Mouse (Mus musculus) forebrain, embryonic 12.5 days (tissue): ENCODE data around the gene Irx3. TPM values are rescaled to one million over a fixed set of nuclear protein-coding genes. Genes with fewer than 3 reads are reported as not detected.

ENCODE experiments used
- ATAC-seq: fragments of 200-750 bp; cut with Nextera tagmentation; 2 replicates; pipeline ENCODE4 v1.8.0; 2017; ENCODE audit warnings: moderate TSS enrichment; ENCODE audit not compliant: low FRiP score
- H3K27ac ChIP-seq: fragments of 300-500 bp; sonication (generic); 2 replicates; pipeline ENCODE4 v1.5.1; 2016; ENCODE audit warnings: mild to moderate bottlenecking
- H3K27me3 ChIP-seq: fragments of 300-500 bp; sonication (generic); 2 replicates; pipeline ENCODE4 v1.6.1; 2016; ENCODE audit warnings: mild to moderate bottlenecking
- H3K36me3 ChIP-seq: fragments of 300-500 bp; sonication (generic); replicated peaks from 2 replicates; pipeline ENCODE4 v1.6.1; 2016; ENCODE audit warnings: mild to moderate bottlenecking
- H3K4me1 ChIP-seq: fragments of 300-500 bp; sonication (generic); 2 replicates; pipeline ENCODE4 v1.6.1; 2016
- H3K4me2 ChIP-seq: fragments of 300-500 bp; sonication (generic); 2 replicates; pipeline ENCODE4 v1.6.1; 2016; ENCODE audit warnings: mild to moderate bottlenecking, moderate library complexity
- H3K4me3 ChIP-seq: fragments of 300-500 bp; sonication (generic); replicated peaks from 2 replicates; pipeline ENCODE4 v1.5.1; 2016; ENCODE audit warnings: mild to moderate bottlenecking
- H3K9ac ChIP-seq: fragments of 300-500 bp; sonication (generic); 2 replicates; pipeline ENCODE4 v1.6.1; 2016; ENCODE audit warnings: mild to moderate bottlenecking
- H3K9me3 ChIP-seq: fragments of 300-500 bp; sonication (generic); 2 replicates; pipeline ENCODE4 v1.6.1; 2016
- WGBS: fragments of 180-500 bp; shearing (Covaris S2); methylation state at CpG from one replicate; pipeline ENCODE4 v1.1.7; 2016; 5-methylcytosine and 5-hydroxymethylcytosine counted together
- polyA plus RNA-seq: library from polyadenylated mRNA; unstranded; fragments of >200 nt; fragmentation: Nextera tagmentation; extraction: Ambion mirVana; gene quantifications from 2 replicates; pipeline ENCODE4 v1.2.1, GENCODE M21; 2016

Irx3 gene
- polyA plus RNA-seq, 1 experiment from 2014 or later = 12.4 TPM

DNA sequence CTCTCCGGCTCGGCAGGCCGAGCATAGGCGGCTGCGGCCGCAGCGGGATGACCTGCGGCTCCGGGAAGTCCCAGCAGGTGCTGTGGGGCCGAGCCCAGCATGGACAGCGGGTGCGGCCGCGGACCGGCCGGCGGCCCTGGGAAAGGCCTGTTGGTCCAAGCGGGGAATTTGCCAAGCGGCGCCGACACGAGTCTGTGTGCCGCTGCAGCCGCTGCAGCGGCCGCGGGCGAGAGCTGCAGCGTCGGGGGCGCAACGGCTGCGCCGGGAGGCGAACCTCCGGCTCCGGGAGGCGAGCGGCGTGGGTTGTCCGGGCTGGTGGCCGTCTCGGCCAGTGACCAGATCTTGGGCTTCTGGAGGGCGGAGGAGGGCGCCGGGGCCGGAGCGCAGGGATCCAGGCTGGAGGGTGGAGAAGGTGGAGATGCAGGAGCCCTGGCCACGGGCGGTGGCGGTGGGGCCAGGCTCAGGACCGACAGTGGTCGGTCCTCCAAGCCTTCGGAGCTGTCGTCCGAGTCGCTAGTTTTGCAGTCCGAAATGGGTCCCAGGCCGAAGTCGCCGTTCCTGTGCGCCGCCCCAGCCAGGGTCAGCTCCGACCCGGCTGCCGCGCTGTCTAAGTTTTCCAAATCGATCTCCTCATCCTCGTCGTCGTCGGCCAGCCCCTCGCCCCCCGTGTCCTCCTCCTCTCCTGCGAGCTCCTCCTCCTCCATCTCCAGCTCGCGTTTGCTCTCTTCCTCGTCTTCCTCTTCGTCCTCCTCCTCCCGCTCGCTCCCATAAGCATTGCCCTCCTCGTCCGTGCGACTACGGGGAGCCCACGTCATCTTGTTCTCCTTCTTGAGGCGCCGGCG is 2.0 kb downstream of the Irx3 start:
- no peaks in the 10 kb centered on the region for H3K9me3 ChIP-seq
- WGBS = under 1% methylated on average over 84 of the region's 89 CpGs
- peak overlapping the region; percentile 84 for H3K27ac ChIP-seq
- peak overlapping the region; percentile 80 for H3K4me2 ChIP-seq
- peaks cover 97% of the 10 kb centered on the region for H3K27me3 ChIP-seq
- peak overlapping the region; percentile 58 for H3K9ac ChIP-seq
- H3K4me1 ChIP-seq = peaks cover 62% of the 10 kb centered on the region
- H3K36me3 ChIP-seq = no peaks in the 10 kb centered on the region
- peak overlapping the region; percentile 53 for H3K4me3 ChIP-seq
- no peak for ATAC-seq

DNA sequence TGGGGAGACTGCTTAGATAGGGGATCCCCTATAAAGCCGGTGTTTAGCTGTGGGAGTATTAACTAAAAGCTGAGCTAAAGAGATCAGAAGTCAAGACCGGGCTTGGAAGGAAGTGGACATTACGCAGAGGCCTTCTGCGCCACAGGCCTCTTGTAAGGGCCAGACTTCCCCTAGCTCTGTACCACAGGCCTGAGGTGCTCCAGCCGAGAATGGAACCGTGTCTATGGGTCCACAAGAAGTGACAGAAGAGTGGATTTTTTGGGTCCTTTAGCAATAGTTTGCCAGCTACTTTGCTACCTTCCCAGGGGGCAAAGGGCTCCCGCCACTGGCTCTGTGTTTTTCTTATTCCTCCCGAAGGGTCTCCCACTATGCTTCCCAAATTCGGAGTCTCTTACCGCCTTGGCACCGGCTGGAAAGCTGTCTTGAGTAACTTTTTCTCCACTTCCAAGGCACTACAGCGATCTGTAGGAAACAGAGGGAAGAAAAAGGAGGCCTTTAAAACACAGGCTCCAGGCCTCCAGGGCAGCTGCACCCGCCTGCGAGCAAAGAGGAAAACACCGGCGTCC is 2.8 kb downstream of the Irx3 start:
- H3K27me3 ChIP-seq = peaks cover 97% of the 10 kb centered on the region
- no peak overlapping the region for H3K27ac ChIP-seq
- H3K36me3 ChIP-seq = no peaks in the 10 kb centered on the region
- peaks cover 54% of the 10 kb centered on the region for H3K4me1 ChIP-seq
- peak overlapping the region; percentile 53 for H3K4me3 ChIP-seq
- H3K9ac ChIP-seq = peak overlapping the region; percentile 58
- no peaks in the 10 kb centered on the region for H3K9me3 ChIP-seq
- H3K4me2 ChIP-seq = peak overlapping the region; percentile 80
- ATAC-seq = no peak
- 11% methylated on average over 16 of the region's 16 CpGs for WGBS

- peak overlapping the region; percentile 31 for H3K4me3 ChIP-seq
- no peaks in the 10 kb centered on the region for H3K36me3 ChIP-seq
- peaks cover 51% of the 10 kb centered on the region for H3K4me1 ChIP-seq
- peak overlapping the region; percentile 54 for H3K4me2 ChIP-seq
- no peak overlapping the region for H3K9ac ChIP-seq
- under 1% methylated on average over 35 of the region's 35 CpGs for WGBS
- H3K27ac ChIP-seq = no peak overlapping the region
- ATAC-seq = peak; percentile 37
- no peaks in the 10 kb centered on the region for H3K9me3 ChIP-seq
- peaks cover 96% of the 10 kb centered on the region for H3K27me3 ChIP-seq
These were observed 4.1 kb downstream of the Irx3 start for GRCm38 (mm10) chr8:91797626-91798271.

DNA sequence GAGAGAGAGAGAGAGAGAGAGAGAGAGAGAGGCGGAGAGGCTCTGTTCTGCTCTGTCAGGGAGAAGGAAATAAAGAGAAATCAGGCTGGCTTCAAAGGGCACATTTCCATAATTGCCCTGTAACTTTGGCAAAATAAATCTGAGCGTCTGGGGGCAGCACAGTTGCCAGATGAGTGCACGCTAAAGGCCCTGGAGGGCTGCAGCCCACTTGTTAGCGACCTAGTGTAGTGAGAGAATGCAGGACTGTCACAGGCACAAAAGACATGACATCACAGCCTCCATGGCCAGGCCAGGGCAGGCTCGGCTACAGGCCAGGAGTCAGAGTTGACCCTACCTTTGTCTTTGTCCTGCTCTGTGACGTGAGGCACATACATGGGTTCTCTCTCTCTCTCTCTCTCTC is 8.0 kb downstream of the Irx3 start:
- ATAC-seq = no peak
- WGBS = 7% methylated on average over 6 of the region's 6 CpGs
- no peak overlapping the region for H3K4me3 ChIP-seq
- H3K27me3 ChIP-seq = peaks cover 85% of the 10 kb centered on the region
- no peaks in the 10 kb centered on the region for H3K9me3 ChIP-seq
- no peak overlapping the region for H3K4me2 ChIP-seq
- H3K9ac ChIP-seq = no peak overlapping the region
- H3K4me1 ChIP-seq = peaks cover 20% of the 10 kb centered on the region
- no peak overlapping the region for H3K27ac ChIP-seq
- H3K36me3 ChIP-seq = no peaks in the 10 kb centered on the region

DNA sequence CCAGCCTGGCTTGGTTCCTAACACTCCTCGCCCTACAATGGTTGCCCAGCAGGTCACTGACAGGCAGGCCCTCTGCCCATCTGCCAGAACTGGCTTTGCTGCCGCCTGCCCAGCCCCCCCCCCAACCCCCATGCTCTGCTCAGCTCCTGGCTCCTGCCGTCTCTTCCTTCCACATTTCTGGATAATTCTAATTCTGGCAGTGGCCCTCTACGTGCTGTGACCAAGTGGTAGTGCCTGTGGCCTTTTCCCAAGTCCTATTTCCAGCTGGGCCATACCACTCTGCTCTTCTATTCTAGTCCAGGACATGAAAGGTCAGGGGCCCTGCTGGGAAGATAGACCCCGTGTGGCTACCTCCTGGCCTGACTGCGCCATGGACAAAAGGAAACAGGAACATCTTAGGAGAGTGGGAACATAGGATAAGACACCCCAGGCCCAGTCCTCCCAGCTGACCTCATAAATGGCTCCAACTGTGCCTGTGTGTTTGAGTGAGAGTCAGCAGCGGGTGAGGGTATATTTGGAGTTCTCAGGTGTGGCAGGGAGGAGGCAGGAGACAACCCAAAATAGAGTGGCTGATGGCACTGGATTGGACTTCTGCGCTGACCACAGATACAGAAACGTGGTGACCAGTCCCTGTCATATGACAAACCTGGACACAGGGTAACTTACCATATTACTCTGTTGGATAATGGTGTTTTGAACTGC is 14.5 kb downstream of the Irx3 start:
- Histone ChIP-seq H3K4me2 (no peak overlapping the region), H3K9ac (no peak overlapping the region), H3K27ac (no peak overlapping the region), H3K27me3 (peaks cover 35% of the 10 kb centered on the region), H3K4me3 (no peak overlapping the region), H3K9me3 (no peaks in the 10 kb centered on the region), H3K36me3 (no peaks in the 10 kb centered on the region), H3K4me1 (no peaks in the 10 kb centered on the region)
- 82% methylated on average over 9 of the region's 9 CpGs for WGBS
- ATAC-seq = no peak

- no peak overlapping the region for H3K4me3 ChIP-seq
- no peaks in the 10 kb centered on the region for H3K9me3 ChIP-seq
- peaks cover 14% of the 10 kb centered on the region; the same call in 1 of the 2 replicates for H3K27me3 ChIP-seq
- no peak overlapping the region for H3K4me2 ChIP-seq
- H3K36me3 ChIP-seq = no peaks in the 10 kb centered on the region
- no peaks in the 10 kb centered on the region for H3K4me1 ChIP-seq
- 84% methylated on average over 5 of the region's 5 CpGs for WGBS
- no peak overlapping the region for H3K9ac ChIP-seq
- H3K27ac ChIP-seq = no peak overlapping the region
- no peak for ATAC-seq
These were observed 18.9 kb downstream of the Irx3 start for GRCm38 (mm10) chr8:91782940-91783339.

DNA sequence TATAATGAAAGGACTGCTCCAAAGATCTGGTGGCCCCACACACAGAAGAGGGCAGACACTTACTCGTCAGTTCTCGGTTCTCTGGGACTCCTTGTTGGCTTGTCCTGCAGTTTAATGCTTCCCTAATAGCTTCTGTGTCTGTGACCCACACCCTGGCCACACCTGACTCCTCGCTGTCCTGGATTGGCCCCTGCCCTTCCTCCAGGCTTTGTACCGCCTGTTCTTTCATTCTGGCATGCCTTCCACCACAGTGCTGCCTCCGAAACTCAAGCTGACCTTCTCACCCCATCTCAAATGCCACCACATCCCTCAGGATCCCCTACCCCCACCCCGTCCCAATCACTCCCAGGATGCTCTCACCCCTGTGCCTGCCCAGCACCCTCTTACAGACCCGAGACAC is 19.7 kb downstream of the Irx3 start:
- Histone ChIP-seq H3K27ac (no peak overlapping the region), H3K27me3 (peaks cover 12% of the 10 kb centered on the region; the same call in 1 of the 2 replicates), H3K4me1 (no peaks in the 10 kb centered on the region), H3K4me3 (no peak overlapping the region), H3K36me3 (no peaks in the 10 kb centered on the region), H3K9ac (no peak overlapping the region), H3K4me2 (no peak overlapping the region), H3K9me3 (no peaks in the 10 kb centered on the region)
- no peak for ATAC-seq
- WGBS = 76% methylated on average over 7 of the region's 7 CpGs

DNA sequence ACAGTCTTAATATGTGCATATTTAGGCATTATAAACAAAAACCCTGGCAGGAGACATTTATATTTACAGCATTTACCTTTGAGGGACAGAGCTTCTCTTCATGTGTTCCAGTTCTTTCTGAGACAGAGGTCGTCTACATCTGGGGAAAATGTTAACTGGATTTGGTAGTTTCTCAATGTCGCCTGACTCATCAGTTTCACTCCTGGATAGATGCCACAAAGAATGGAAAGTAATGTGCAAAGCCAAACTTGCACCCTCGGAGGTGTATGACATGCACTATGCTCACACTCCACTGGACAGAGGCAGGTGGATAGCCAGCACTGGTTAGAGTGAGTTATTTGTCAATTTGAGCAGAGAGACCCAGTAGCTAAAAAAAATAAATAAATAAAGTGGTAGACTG is 21.2 kb downstream of the Irx3 start:
- Histone ChIP-seq H3K4me2 (no peak overlapping the region), H3K4me3 (no peak overlapping the region), H3K4me1 (no peaks in the 10 kb centered on the region), H3K27me3 (peaks cover 11% of the 10 kb centered on the region; the same call in 1 of the 2 replicates), H3K27ac (no peak overlapping the region), H3K9me3 (no peaks in the 10 kb centered on the region), H3K36me3 (no peaks in the 10 kb centered on the region), H3K9ac (no peak overlapping the region)
- ATAC-seq = no peak
- WGBS = 73% methylated on average over 3 of the region's 3 CpGs

- Histone ChIP-seq H3K9ac (no peak overlapping the region), H3K36me3 (no peaks in the 10 kb centered on the region), H3K4me2 (no peak overlapping the region), H3K4me1 (peaks cover 6% of the 10 kb centered on the region), H3K27me3 (0 out of 2 replicates have a peak, but pooled peaks cover 12% of the 10 kb centered on the region), H3K4me3 (no peak overlapping the region), H3K9me3 (no peaks in the 10 kb centered on the region), H3K27ac (no peak overlapping the region)
- 86% methylated on average over 6 of the region's 6 CpGs for WGBS
- ATAC-seq = no peak
These were observed 33.0 kb downstream of the Irx3 start for GRCm38 (mm10) chr8:91768857-91769256.

GRCm38 (mm10) chr8:91765411-91766034 is 36.3 kb downstream of the Irx3 start:
- no peak overlapping the region for H3K27ac ChIP-seq
- peaks cover 6% of the 10 kb centered on the region for H3K4me1 ChIP-seq
- no peak overlapping the region for H3K9ac ChIP-seq
- 31% methylated on average over 8 of the region's 8 CpGs for WGBS
- H3K27me3 ChIP-seq = peaks cover 30% of the 10 kb centered on the region
- H3K9me3 ChIP-seq = no peaks in the 10 kb centered on the region
- ATAC-seq = no peak
- no peak overlapping the region for H3K4me3 ChIP-seq
- H3K36me3 ChIP-seq = no peaks in the 10 kb centered on the region
- no peak overlapping the region for H3K4me2 ChIP-seq

DNA sequence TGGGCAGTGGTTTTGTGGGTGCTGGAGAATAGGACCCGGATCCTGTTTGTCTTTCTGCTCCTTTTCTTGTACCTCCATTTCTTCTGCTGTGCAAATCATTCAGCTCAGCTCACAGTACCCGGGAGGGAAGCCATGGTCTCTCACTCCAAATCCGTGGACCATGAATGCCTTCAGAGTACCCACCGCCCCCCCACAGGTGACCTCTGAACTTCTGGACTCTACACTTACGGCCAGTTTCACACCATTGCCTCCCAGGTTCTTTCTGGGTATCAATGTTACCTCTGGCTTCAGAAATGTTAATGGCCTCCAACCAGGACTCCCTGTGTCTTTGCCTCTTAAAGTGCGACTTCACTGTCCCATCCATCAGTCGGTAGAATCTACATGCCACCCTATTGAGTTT is 46.3 kb downstream of the Irx3 start:
- Histone ChIP-seq H3K27ac (no peak overlapping the region), H3K4me2 (no peak overlapping the region), H3K4me1 (no peaks in the 10 kb centered on the region), H3K9me3 (no peaks in the 10 kb centered on the region), H3K9ac (no peak overlapping the region), H3K4me3 (no peak overlapping the region), H3K27me3 (no peaks in the 10 kb centered on the region), H3K36me3 (no peaks in the 10 kb centered on the region)
- 87% methylated on average over 7 of the region's 7 CpGs for WGBS
- ATAC-seq = no peak

DNA sequence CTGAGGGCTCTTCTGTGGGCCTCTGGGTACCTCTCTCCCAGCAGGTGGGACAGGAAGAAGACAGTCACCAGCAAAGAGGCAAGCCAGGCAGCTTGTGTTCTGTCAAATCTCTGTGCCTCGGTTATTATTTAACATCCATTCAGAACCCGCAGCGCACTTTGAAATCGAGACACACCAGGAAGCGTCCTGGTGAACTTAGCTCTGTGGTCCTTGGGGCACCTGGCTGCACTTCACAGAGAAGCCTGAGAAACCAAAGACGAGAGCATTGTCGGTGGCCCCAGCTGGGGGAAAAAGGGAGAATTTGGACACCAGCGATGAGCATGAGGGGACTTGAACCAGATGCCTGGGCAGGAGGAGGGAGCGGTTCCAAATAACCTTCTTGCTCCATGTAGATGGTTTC is 46.8 kb downstream of the Irx3 start:
- Histone ChIP-seq H3K4me2 (no peak overlapping the region), H3K9me3 (no peaks in the 10 kb centered on the region), H3K9ac (no peak overlapping the region), H3K4me1 (no peaks in the 10 kb centered on the region), H3K36me3 (no peaks in the 10 kb centered on the region), H3K27ac (no peak overlapping the region), H3K27me3 (no peaks in the 10 kb centered on the region), H3K4me3 (no peak overlapping the region)
- no peak for ATAC-seq
- WGBS = 88% methylated on average over 9 of the region's 9 CpGs
